Mouse (Mus musculus) testis, postnatal 10 days (tissue): ENCODE data around the gene Dmac2.

ENCODE experiments used
- DNase-seq: peaks from one replicate; pipeline ENCODE4 v3.0.0; 2021; ENCODE audit warnings: low spot score

Dmac2 gene

GRCm38 (mm10) chr7:25652244-25652759, 33.1 kb downstream of the Dmac2 start:
- no peak for DNase-seq

GRCm38 (mm10) chr7:25655601-25656428, 36.6 kb downstream of the Dmac2 start:
- no peak for DNase-seq

GRCm38 (mm10) chr7:25657785-25658184, 38.6 kb downstream of the Dmac2 start:
- DNase-seq, result no peak

- DNase-seq, result peak; percentile 99
These were observed 39.7 kb downstream of the Dmac2 start, which contains the start of the genes Bckdha and Exosc5 for GRCm38 (mm10) chr7:25658657-25659472. Bckdha (minus strand) TSS chr7:25658981. Exosc5 (plus strand) TSS chr7:25659164.

GRCm38 (mm10) chr7:25666381-25666780, 47.2 kb downstream of the Dmac2 start:
- no peak for DNase-seq

GRCm38 (mm10) chr7:25669158-25669557, 49.9 kb downstream of the Dmac2 start:
- no peak for DNase-seq

GRCm38 (mm10) chr7:25669631-25670030, 50.4 kb downstream of the Dmac2 start:
- DNase-seq, result no peak

- no peak for DNase-seq
These were observed 50.9 kb downstream of the Dmac2 start for GRCm38 (mm10) chr7:25670096-25670495.

GRCm38 (mm10) chr7:25671686-25672085, 52.5 kb downstream of the Dmac2 start:
- DNase-seq, result no peak

GRCm38 (mm10) chr7:25672442-25672841, 53.2 kb downstream of the Dmac2 start:
- no peak for DNase-seq

- DNase-seq, result no peak
These were observed 55.1 kb downstream of the Dmac2 start for GRCm38 (mm10) chr7:25674297-25674696.

GRCm38 (mm10) chr7:25674719-25675300, 55.6 kb downstream of the Dmac2 start, which contains the start of gene Tmem91:
Tmem91 (minus strand) TSS chr7:25675166.
- DNase-seq, result no peak
